Mouse (Mus musculus): ENCODE measurements at regions not wholly inside any gene's neighbourhood (a gene's known extent, or its start where the extent isn't known, plus 50 kb on each side); places are given as distances from the start of the nearest gene placed in this dataset.

DNA sequence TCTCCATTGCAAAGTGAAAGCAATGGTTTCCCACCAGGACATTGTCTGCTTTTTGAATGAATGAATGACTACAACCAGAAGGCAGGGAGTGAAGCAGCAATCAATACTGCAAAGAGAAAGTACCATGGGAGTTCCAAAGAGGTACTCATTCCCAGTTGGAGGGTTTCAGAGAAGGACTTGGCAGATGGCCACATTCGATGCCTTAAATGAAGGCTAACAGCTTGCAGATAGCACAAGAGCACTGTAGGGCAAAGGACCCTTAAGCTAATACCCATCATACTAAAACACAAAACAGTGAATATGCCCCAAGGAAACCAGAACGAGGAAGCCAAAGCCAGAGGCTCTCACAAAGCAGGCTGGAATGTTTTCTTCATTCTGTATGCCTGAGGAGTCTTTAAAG lies 188.2 kb upstream of the 1700056E22Rik start:
- H3K4me1 ChIP-seq (ENCODE audit: control insufficient read depth in 1 of 2, insufficient read depth in 2 of 2, low read length in 2 of 2), result no peaks in the 10 kb centered on the region
- H3K36me3 ChIP-seq (ENCODE audit: control insufficient read depth in 1 of 2, insufficient read depth in 2 of 2, low read length in 2 of 2), result no peaks in the 10 kb centered on the region
- H3K9ac ChIP-seq (ENCODE audit: control insufficient read depth, low read depth, low read length, poor library complexity, severe bottlenecking), result no peak overlapping the region
- H3K4me3 ChIP-seq (ENCODE audit: control insufficient read depth in 1 of 2, insufficient read depth in 1 of 2, low read depth in 2 of 2, low read length in 2 of 2), result no peak overlapping the region
- H3K27me3 ChIP-seq (ENCODE audit: control insufficient read depth in 1 of 2, insufficient read depth in 2 of 2, low read length in 2 of 2), result no peaks in the 10 kb centered on the region
- H3K27ac ChIP-seq (ENCODE audit: control insufficient read depth, low read depth, low read length), result no peak overlapping the region
- DNase-seq (ENCODE audit: low read depth, low spot score), result no peak
- no peaks in the 10 kb centered on the region for H3K79me2 ChIP-seq (ENCODE audit: control insufficient read depth, insufficient read depth, low read length, poor library complexity)
- no peaks in the 10 kb centered on the region for H3K9me3 ChIP-seq (replicated peaks; ENCODE audit: insufficient read depth, low read length)
- TF ChIP-seq MYC (IDR thresholded peaks at IDR 0.05; ENCODE audit: low read depth, low read length) (no peak), KAT2A (conservative IDR thresholded peaks at IDR 0.05; ENCODE audit: low read depth, low read length) (no peak), NELFE (IDR thresholded peaks at IDR 0.05; ENCODE audit: low read depth, low read length) (no peak), MAX (IDR thresholded peaks at IDR 0.05; ENCODE audit: low read length) (no peak), ZKSCAN1 (IDR thresholded peaks at IDR 0.05; ENCODE audit: low read depth, low read length) (no peak), MXI1 (IDR thresholded peaks at IDR 0.05; ENCODE audit: low read depth, low read length) (no peak), USF2 (IDR thresholded peaks at IDR 0.05; ENCODE audit: borderline replicate concordance in 1 of 2, insufficient read depth in 1 of 2, low read depth in 1 of 2, low read length in 2 of 2) (no peak)

DNA sequence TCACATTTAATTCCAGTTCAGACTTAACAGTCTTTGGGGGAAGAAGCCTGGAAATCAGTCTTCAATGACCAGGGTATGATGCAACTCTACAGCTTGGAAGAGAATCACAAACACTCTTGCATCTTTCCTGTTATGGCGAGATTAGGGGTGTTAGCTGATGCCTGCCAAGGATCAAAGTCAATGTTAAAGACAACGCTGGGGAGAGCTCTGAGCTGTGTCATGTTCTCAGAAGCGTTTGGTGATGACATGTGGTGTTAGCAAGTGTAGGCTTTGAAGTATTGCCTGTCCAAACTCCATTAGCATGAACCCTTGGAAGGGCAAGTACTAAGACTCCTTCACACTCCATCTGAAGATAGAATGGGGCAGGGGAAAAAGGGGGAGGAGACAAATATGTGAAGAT lies 187.7 kb upstream of the 1700056E22Rik start:
- Histone ChIP-seq H3K36me3 (ENCODE audit: control insufficient read depth in 1 of 2, insufficient read depth in 2 of 2, low read length in 2 of 2) (no peaks in the 10 kb centered on the region), H3K27ac (ENCODE audit: control insufficient read depth, low read depth, low read length) (no peak overlapping the region), H3K4me1 (ENCODE audit: control insufficient read depth in 1 of 2, insufficient read depth in 2 of 2, low read length in 2 of 2) (no peaks in the 10 kb centered on the region), H3K27me3 (ENCODE audit: control insufficient read depth in 1 of 2, insufficient read depth in 2 of 2, low read length in 2 of 2) (no peaks in the 10 kb centered on the region), H3K9ac (ENCODE audit: control insufficient read depth, low read depth, low read length, poor library complexity, severe bottlenecking) (no peak overlapping the region), H3K9me3 (replicated peaks; ENCODE audit: insufficient read depth, low read length) (no peaks in the 10 kb centered on the region), H3K79me2 (ENCODE audit: control insufficient read depth, insufficient read depth, low read length, poor library complexity) (no peaks in the 10 kb centered on the region), H3K4me3 (ENCODE audit: control insufficient read depth in 1 of 2, insufficient read depth in 1 of 2, low read depth in 2 of 2, low read length in 2 of 2) (no peak overlapping the region)
- TF ChIP-seq NRF1 (IDR thresholded peaks at IDR 0.05; ENCODE audit: insufficient read depth, low read depth, low read length, poor library complexity, severe bottlenecking), result no peak
- TF ChIP-seq EP300 (IDR thresholded peaks at IDR 0.05; ENCODE audit: low read depth in 1 of 2, low read length in 2 of 2), result no peak
- no peak for TF ChIP-seq MAX (IDR thresholded peaks at IDR 0.05; ENCODE audit: low read length)
- no peak for TF ChIP-seq MAZ (IDR thresholded peaks at IDR 0.05; ENCODE audit: low read depth, low read length)
- no peak for TF ChIP-seq USF1 (IDR thresholded peaks at IDR 0.05; ENCODE audit: low read depth, low read length)
- no peak for TF ChIP-seq ZKSCAN1 (IDR thresholded peaks at IDR 0.05; ENCODE audit: low read depth, low read length)
- no peak for TF ChIP-seq MAFK (IDR thresholded peaks at IDR 0.05; ENCODE audit: borderline replicate concordance, low read depth, low read length)
- TF ChIP-seq RCOR1 (IDR thresholded peaks at IDR 0.05; ENCODE audit: low read depth, low read length), result no peak
- no peak for TF ChIP-seq MXI1 (IDR thresholded peaks at IDR 0.05; ENCODE audit: low read depth, low read length)
- DNase-seq (ENCODE audit: low read depth, low spot score), result no peak

DNA sequence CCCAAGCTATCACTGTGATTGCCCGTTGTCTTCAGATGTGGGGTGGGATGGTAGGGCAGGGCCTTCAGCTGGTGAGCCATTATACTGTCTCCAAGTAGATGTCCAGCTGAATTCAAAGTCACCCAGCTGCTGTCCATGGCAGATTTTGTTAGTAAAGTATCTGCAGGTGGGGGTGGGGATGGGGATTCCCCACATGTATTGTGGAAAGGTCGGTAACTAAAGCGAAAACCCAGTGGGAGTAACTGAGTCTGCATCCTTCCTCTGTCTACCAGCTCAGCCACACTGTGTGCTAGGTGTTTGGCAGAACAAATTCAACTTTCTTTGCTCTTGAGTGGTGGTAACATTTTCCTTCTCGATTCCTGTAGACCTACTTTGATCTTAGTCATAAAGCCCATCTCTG lies 163.2 kb upstream of the 1700056E22Rik start:
- Histone ChIP-seq H3K4me3 (ENCODE audit: control insufficient read depth in 1 of 2, insufficient read depth in 1 of 2, low read depth in 2 of 2, low read length in 2 of 2) (no peak overlapping the region), H3K4me1 (ENCODE audit: control insufficient read depth in 1 of 2, insufficient read depth in 2 of 2, low read length in 2 of 2) (no peaks in the 10 kb centered on the region), H3K9me3 (replicated peaks; ENCODE audit: insufficient read depth, low read length) (no peaks in the 10 kb centered on the region), H3K79me2 (ENCODE audit: control insufficient read depth, insufficient read depth, low read length, poor library complexity) (no peaks in the 10 kb centered on the region), H3K36me3 (ENCODE audit: control insufficient read depth in 1 of 2, insufficient read depth in 2 of 2, low read length in 2 of 2) (no peaks in the 10 kb centered on the region), H3K27ac (ENCODE audit: control insufficient read depth, low read depth, low read length) (no peak overlapping the region), H3K27me3 (ENCODE audit: control insufficient read depth in 1 of 2, insufficient read depth in 2 of 2, low read length in 2 of 2) (no peaks in the 10 kb centered on the region), H3K9ac (ENCODE audit: control insufficient read depth, low read depth, low read length, poor library complexity, severe bottlenecking) (no peak overlapping the region)
- no peak for DNase-seq (ENCODE audit: low read depth, low spot score)
- TF ChIP-seq POLR2A (IDR thresholded peaks at IDR 0.05; ENCODE audit: control insufficient read depth in 1 of 2, insufficient read depth in 1 of 2, low read depth in 1 of 2, low read length in 2 of 2, poor library complexity in 1 of 2), result no peak
- no peak for TF ChIP-seq MAZ (IDR thresholded peaks at IDR 0.05; ENCODE audit: low read depth, low read length)
- no peak for TF ChIP-seq TBP (IDR thresholded peaks at IDR 0.05; ENCODE audit: low read depth, low read length)
- no peak for TF ChIP-seq TAL1 (IDR thresholded peaks at IDR 0.05; ENCODE audit: low read length)
- TF ChIP-seq EP300 (IDR thresholded peaks at IDR 0.05; ENCODE audit: low read depth in 1 of 2, low read length in 2 of 2), result no peak
- no peak for TF ChIP-seq USF2 (IDR thresholded peaks at IDR 0.05; ENCODE audit: borderline replicate concordance in 1 of 2, insufficient read depth in 1 of 2, low read depth in 1 of 2, low read length in 2 of 2)
- no peak for TF ChIP-seq NRF1 (IDR thresholded peaks at IDR 0.05; ENCODE audit: insufficient read depth, low read depth, low read length, poor library complexity, severe bottlenecking)
- TF ChIP-seq TCF12 (IDR thresholded peaks at IDR 0.05; ENCODE audit: low read depth, low read length), result no peak
- no peak for TF ChIP-seq HCFC1 (IDR thresholded peaks at IDR 0.05; ENCODE audit: low read depth, low read length)

Measured in MEL (cell line).